Mouse (Mus musculus) retina, postnatal 1 day (tissue): Measurements from ENCODE around the gene Myl6.
"Not testable (repeated sequence)": the region's sequence is repeated elsewhere in the genome, so short reads cannot be mapped to it uniquely, and the experiment has no call there.

ENCODE experiments used
- DNase-seq: peaks from one replicate; pipeline ENCODE4 v3.0.0-alpha.2; 2012

Gene Myl6

DNA sequence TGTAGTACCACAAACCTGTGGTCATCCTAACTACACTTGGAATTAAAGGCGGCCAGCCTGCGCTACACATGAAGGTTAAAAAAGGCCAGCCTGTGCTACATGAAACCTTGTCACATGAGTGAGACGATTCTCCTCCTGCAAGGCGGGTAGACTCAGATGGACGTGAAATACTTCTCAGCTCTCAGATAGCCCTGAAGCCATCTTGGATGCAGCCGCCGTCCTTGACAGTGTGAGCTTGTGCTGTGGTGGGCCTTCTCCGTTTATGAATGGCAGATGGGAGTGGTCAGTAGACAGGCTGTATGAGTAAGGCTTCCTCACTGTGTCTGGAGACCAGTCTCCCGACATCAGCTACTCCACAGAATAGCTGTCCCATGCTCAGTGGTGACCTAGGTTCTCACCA lies 15.3 kb upstream of the Myl6 start:
- DNase-seq: no peak

DNA sequence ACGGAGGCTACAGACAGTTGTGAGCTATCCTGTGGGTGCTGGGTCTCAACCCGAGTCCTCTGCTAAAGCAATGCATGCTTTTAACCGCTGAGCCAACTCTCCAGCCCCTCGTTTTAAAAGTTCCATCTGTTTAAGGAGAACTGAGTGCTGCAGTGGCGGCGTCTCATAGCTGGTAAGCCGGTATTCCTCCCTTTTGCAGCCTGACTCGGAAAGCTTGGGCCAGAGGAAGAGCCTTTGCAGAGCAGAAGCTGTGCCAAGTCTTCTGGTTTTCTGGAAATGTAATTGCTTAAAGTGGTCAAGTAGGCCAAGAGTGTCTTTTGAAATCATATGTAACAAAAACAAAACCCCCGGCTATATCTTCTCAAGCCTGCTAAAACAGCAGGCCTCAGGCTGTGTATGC lies 14.3 kb upstream of the Myl6 start:
- no peak for DNase-seq

DNA sequence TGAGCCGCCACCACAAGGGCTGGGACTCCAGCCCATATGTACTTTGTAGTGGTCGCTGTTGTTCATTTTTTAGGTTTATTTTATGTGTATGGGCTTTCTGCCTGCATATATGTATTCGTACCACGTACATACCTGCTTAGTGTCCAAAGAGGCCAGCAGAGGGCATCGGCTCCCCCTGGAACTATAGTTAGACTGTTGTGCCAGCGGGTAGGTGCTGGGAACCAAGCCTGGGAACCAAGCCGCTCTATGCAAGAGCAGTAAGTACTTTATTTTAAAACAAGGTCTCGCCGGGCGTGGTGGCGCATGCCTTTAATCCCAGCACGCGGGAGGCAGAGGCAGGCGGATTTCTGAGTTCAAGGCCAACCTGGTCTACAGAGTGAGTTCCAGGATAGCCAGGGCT lies 12.0 kb upstream of the Myl6 start:
- no peak for DNase-seq

DNA sequence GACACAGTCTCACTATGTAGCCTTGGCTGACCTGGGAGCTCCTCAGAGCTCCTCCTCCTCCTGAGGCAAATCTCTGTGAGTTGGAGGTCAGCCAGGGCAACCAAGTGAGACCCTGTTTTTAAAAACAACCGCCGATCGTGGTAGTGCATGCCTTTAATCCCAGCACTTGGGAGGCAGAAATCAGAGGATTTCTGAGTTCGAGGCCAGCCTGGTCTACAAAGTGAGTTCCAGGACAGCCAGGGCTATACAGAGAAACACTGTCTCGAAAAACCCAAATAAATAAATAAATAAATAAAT lies 11.4 kb upstream of the Myl6 start:
- not testable (repeated sequence) for DNase-seq

DNA sequence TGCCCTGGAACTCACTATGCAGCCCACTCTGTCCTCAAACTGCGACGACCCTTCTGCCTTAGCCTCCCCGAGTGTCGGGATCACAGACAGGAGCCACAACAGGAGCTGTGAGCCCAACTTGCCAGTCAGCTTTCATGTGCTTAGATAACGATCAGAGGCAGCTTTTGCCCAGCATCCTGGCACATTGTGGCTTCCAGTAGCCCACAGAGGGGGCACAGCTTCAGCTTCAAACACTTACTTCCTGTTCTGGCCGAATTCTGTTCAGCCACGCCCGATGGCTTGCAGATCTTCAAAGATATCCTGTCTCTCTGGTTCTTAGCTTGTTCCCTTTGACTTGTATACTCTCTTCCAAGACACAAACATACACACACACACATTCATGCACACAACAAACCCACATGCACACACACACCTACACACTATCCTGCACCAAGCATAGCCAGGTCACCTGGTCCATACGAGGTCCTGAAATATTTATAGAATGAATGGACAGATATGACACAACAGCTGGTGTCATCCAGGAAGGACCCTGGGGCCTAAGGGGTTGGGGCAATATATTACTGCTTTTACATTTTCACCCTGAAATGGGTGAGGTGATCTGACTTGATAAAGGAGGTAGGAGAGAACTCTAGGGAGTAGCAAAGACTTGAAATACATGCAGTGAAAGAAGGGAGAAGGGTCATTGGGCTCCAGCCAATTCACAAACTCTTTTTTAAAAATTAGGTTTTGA lies 10.9 kb upstream of the Myl6 start:
- no peak for DNase-seq

DNA sequence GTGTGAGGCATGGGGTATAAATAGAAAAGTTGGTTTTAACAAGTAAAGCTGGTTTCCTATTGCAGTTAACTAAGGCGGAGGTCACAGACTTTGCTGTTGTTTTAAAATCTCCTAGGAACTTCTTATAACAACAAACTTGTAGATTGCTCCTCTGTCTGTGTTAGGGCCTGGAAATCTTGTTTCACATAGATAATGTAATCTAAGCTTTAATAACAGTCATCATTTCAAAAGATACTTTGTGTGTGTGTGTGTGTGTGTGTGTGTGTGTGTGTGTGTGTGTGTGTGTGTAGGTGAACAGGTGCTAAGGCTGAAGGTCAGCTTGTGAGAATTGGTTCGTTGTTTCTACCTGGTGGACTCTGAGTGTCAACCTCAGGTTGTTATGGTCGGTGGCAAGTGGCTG lies 10.1 kb upstream of the Myl6 start:
- no peak for DNase-seq

DNA sequence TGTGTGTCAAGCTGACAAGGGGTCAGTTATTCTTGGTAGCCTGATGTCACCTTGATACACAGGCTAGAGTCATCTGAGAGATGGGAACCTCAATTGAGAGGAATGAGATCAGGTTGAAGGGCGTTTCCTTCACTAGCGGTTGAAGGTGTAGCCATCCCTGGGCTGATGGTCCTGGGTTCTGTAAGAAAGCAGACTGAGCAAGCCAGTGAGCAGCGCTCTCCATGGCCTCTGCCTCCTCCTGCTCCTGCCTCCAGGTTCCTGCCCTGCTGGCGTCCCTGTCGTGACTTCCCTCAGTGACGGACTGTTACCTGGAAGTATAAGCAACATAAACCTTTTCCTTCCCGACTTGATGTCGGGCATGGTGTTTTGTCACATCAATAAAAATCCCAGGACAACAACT lies 9.6 kb upstream of the Myl6 start:
- DNase-seq: no peak

DNA sequence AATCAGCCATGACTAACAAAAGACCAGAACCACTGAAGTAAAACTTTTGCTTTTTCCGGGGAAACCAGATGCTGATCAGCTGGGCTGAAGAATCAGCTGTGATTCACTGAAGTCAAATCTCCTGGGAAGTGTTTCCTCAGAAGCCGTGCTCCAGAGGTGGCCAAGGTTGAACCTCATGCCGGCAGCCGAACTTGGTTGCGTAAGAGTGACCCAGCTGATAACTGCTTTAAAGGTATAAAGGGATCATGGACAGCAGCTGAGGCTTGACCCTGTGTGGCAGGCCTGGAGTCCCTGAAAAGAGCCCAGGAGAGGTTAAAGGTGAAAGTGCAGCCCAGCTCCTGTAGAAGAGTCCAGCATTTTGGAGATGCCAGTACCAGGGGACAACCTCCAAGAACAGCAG lies 8.4 kb upstream of the Myl6 start:
- no peak for DNase-seq

DNA sequence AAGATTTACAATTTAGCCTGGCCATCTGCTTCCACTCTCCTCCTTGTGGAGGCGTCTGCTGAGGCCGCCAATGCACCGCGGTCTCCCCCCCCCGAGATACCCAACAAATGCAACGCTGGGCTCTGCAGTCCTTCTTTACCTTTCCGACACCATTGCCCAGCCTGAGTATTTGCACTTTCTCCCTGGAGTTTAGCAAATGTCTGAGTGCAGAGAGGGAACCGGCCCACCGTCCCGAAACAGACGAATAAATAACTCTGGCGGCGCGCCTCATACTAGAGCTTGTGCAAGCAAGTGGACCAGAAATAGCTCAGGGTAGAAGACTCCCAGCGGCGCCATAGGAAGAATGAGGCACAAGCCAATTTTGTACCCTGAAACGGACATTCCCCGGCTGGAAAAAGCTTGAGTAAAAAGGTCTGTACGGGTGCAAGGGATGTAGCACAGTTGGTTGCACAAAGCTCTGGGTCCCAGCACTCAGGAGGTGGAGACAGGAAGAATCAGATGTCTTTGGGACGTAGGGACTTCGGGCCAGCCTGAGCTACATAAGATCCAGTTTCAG lies 5.2 kb upstream of the Myl6 start:
- no peak for DNase-seq

DNA sequence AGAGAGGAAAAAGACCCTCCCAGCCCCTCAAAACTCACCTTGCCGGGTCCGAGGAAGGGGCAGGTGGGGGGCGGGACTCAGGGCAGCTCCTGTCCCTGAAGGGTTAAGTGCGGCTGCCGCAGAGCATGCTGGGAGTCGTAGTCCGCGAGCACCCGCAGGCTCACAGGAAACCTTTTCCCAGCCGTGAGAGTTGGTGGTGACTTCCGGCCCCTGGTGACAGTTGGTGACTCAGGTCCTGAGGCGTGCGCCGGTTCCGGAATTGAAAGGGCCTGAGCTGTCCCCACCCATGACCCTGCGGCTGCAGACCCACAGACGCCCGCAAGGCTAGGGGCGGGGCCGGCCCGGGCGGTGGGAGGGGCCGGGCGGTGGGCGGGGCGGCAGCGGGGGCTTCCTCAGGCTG lies 4.6 kb upstream of the Myl6 start, which contains the start of gene Myl6b:
TSS of gene Myl6b (minus strand) at position 96 of the 400 bp plus-strand sequence.
- DNase-seq: peak; percentile 99

DNA sequence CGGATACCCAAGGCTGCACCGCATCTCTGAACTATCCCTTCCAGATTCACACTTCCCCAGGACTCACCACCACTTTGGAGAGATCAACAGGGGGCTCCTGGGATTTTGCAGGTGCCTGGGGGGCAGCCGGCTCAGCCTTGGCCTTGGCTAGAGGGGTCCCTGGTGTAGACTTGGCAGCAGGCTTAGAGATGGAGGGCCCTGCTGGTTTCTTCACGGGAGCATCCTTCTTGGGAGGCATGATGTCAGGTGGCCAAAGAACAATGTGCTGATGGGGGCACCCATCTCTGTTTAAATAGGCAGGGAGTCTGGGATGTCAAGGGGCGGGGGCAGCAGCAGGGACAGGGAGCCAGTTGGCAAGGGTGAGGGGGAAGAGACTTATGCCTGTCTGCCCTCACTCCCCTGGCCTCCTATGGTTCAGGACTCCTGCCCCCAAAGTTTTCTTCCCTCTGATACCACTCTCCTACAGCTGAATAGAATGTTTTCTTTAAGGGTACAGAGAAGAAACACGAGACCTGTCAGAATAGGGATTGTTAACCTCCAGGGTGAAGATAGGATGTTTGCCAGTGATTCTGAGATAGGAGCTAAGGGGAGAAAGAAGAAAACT lies 3.3 kb upstream of the Myl6 start:
- DNase-seq: no peak

DNA sequence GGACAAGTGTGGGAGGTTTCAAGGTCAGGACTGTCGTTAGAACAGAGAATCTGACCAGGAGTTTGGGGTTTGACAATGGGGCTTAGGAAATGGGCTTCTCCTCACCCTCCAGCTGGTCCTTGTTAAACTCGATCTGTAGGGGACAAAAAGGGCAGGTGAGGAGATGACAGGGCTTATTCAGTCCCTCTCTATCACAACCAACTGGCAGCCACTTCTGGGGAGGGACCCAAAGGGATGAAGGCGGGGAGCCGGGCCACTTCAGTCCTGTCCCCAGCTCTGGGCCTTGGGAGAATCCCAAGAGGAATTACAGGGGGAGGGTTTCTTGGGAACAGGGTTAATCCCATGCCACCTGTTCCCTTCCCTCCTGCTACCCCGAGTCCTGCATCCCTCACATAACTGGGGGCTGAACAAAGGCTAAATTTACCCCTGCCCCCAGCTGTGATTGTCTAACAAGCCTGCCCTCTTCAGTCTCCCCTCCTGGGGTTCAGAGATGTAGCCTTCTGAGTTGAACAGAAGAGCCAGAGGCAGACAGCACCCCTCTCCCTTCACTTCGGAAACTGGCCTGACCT lies 2.6 kb upstream of the Myl6 start:
- no peak for DNase-seq

DNA sequence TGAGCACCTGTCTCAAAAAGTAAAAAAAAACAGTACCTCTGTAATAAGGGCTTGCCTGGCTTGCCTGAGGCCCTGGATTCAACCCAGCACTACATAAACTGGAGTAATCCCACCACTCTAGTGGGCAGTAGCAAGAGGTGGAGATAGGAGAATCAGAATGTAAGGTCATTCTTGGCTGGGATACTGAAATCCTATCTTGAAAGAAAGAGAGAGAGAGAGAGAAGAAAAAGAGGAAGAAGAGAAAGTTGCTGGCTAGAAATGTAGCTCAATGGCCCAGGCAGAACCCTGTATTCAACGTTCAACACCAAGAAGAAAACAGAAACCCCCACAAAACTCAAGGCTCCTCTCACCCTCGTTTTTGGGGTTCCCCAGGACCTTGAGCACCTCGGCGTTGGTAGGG lies 2.0 kb upstream of the Myl6 start:
- no peak for DNase-seq

DNA sequence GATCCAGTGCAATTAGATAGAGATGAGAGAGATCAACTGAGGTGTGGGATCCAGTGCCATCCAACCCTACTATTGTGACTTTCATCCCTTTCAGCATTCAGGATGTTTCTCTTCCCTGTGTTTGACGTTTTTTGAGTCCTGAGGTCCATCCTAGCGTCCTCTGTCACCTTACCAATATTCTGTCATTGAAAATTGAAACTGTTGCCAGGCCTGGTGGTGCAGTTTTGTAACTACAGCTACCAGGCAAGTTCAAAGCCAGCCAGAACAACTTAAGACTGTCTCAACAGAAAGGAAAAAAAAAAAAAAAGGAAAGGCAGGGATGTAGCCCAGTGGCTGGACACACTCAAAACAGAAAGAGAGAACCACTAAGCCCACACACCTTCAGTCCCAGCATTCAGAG lies 1.3 kb upstream of the Myl6 start:
- DNase-seq: no peak

DNA sequence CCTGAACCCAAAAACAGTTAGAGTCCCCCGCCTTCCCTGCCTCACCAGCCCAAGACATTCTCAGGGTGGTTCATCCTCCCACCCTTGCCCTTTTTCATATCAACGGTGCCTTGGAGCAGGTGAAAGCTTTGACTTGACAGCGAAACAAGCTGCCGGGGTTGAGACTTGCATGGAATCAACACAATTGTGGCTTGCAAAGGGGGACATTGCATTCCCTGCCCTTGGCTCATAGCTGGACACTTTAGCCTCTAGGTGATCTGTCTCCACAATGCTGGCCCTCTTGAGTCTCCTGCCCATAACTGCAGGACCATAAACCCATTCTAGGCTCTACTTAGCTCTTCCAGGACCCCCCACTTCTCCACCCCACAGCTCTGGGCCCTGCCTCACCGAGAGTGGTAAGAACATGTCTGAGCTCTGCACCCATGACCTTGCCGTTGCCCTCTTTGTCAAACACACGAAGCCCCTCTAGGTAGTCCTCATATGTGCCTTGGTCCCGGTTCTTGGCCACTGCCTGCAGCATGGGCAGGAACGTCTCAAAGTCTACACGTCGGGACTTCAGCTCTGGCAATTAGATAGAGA lies 811 bp upstream of the Myl6 start:
- no peak for DNase-seq

DNA sequence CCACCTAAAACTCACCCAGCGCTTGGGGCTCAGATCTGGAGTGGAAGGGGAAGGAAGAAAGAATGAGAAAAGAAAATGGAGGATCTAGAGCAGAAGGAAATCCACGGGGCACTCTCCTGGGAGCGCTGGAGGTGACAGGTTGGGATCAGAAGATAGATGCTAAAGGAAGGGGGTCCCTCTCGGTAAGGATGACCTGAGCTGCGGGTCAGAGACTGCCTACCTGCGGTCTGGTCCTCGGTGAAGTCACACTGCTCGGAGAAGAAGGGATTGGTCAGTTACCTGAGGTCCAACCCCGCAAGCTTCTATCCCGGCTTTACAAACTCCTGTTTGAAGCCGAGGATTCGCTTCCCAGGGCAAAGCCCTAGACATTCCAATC lies 638 bp downstream of the Myl6 start:
- DNase-seq: no peak

DNA sequence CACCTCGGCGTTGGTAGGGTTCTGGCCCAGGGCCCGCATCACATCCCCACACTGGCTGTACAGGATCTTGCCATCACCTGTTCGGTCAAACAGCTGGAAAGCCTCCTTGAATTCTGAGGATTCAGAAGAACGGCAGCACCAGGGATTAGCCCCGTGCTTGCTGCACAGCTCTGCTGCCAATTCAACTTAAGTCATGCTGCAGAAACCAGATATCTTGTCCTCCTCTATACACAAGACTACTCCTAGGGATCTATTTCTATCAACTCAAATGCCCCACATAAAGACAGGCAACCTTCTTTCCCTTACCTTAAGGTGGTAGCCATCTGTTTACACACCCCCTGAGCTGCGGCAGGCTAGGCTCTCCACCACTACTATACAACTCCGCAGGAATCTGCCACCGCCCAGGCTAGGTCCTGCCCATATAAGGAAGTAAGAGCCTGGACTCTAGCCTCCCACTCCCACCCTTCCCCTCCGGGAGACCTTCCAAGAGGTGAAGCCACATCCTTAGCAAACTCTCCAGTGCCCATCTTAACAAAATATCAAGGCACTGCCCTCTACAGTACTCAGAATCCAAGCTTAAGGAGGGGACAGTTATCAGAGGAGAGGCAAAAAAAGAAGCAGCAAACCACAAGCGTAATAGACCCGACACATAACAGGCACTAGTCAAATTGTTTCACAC lies 1.2 kb downstream of the Myl6 start:
- DNase-seq: peak; percentile 68

DNA sequence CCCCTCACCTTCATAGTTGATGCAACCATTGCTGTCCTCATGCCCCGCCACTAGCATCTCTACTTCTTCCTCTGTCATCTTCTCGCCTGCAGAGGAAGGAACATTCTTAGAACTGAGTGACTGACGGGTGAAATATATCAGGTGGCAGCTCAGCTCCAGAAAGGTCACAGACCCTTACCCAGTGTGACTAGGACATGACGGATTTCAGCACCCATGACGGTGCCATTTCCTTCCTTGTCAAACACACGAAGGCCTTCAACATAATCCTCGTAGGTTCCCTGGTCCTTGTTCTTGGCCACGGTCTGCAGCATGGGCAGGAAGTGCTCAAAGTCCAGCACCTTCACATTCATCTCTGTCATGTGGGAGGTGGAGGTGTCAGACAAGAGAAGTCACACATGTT lies 1.9 kb downstream of the Myl6 start:
- not testable (repeated sequence) for DNase-seq

DNA sequence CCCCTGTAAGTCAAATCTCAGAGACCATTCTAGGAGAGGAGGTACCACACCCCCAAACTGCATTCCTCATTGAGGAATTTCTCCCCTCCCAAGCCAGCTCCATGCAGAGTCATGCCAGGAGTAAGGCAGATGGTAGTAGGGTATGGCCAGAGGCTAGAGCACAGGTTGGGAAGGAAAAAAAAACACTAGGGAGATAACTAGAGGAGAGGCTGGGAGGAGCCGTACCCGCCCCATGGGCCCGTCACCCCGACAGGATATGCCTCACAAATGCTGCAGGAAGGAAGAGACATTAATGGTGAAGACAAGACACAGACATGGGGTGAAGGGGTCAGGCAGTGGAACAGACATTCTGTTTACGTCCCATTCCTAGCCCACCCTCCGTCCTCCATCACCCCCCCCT lies 2.5 kb downstream of the Myl6 start:
- DNase-seq: no peak

DNA sequence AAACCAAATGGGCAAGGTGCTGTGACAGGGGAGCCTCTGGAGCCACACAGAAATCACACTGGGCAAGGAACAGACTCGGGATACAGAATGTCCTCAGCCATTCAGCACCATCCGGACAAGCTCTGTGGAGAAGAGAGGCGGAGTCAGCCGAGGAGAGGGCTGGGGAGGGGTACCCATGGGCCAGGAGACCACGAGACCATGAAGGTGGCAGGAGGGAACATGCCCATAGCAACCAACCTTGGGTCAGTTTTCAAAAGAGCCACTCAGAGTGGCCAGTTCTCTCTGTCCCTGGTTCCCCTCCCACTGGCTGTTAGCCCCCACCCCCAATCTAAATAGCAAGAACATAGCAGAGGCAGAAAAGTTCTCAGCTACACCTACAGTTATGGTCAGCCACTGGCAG lies 3.0 kb downstream of the Myl6 start:
- DNase-seq: no peak

DNA sequence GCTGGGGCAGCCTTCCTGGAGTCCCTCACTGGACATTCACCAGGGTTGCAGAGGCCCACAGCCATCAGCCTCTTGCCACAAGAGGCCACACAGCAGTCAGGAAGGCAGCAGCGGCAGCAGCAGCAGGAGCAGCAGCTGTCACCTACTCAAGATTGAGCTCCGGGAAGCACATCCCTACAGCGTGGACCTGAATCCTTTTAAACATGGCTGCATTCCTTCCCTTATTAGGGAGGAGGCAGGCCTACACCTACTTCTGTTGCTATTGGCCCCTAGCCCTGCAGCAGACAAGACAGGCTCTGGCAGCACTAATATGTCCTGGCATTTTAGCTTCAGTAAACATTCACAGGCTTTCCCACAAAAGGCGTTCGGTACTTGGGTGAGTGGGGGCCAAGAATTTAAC lies 3.7 kb downstream of the Myl6 start:
- no peak for DNase-seq

DNA sequence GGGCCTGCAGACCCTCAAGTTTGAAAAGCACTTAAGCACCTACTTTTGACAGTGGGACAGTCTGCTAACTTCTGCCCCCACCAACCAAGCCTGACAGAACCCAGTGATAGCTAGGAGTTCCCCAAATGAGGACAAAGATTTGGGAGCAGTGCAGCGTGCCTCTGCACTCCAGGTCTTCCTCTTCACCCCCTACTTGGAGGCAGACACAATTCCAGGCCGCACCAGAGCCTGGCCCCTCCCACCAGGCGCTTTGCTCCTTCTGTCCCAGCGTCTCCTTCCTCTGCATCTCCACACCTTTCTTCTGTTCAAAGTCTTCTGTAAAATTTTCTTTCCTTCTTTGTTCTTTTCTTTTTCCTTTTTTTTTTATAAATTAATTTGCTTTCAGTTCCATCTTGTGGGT lies 4.2 kb downstream of the Myl6 start:
- no peak for DNase-seq

DNA sequence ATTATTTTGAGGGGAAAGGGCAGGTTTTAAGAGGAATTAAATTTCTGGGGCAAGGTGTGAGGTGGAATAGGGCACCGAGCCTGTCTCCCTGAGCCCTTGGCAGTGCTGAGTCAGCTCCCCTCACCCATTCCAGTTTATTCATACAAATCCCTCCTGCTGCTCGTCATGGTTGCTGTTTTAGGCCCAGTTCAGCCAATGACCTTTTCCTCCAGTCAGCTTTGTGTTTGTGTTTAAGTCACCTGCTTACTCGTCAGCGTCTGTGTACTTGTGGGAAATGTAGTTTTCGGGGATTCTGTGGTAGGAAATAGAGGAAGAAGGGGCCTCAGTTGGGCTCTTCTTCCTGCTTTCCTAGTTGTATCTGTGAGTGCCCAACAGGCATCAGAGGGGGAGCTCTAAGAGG lies 4.6 kb downstream of the Myl6 start:
- no peak for DNase-seq

DNA sequence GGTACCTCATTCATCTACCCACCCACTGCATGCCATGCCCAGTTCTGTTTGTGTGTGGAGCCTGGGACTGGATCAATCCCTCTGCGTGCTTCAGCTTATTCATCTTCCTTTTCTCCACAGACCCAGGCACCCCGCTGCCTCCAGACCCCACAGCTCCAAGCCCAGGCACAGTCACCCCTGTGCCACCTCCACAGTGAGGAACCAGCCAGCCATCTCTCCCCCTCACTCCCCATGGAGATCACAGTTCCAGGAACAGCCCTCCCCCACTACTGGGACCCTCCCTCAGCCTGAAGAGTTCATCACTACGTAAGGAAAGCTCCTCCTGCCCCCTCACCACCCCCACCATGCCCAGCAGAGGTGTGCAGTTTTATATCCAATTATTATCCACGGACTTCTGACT lies 5.2 kb downstream of the Myl6 start:
- DNase-seq: no peak
